Mouse (Mus musculus) embryonic facial prominence, embryonic 10.5 days (tissue): Measurements from ENCODE around the gene Dennd2c. TPM values are rescaled to one million over a fixed set of nuclear protein-coding genes. Genes with fewer than 3 reads are reported as not detected.
A peak's percentile ranks its signal among the peaks of the same experiment; 100 is the strongest.

Experiments used
- DNase-seq: peaks from one replicate; pipeline ENCODE4 v3.0.0-alpha.2; 2017; ENCODE audit warnings: low spot score
- H3K27ac ChIP-seq: fragments of 300-500 bp; sonication (generic); replicated peaks from 2 replicates; pipeline ENCODE4 v1.5.1; 2016; ENCODE audit warnings: mild to moderate bottlenecking
- H3K27me3 ChIP-seq: fragments of 300-500 bp; sonication (generic); replicated peaks from 2 replicates; pipeline ENCODE4 v1.6.1; 2016; ENCODE audit warnings: low read depth, mild to moderate bottlenecking; ENCODE audit not compliant: poor library complexity, severe bottlenecking
- H3K36me3 ChIP-seq: fragments of 300-500 bp; sonication (generic); replicated peaks from 2 replicates; pipeline ENCODE4 v1.6.1; 2016; ENCODE audit warnings: mild to moderate bottlenecking, moderate library complexity
- H3K4me1 ChIP-seq: fragments of 300-500 bp; sonication (generic); 2 replicates; pipeline ENCODE4 v1.6.1; 2016
- H3K4me3 ChIP-seq: fragments of 300-500 bp; sonication (generic); 2 replicates; pipeline ENCODE4 v1.5.1; 2016; ENCODE audit warnings: mild to moderate bottlenecking, moderate library complexity
- H3K9me3 ChIP-seq: fragments of 300-500 bp; sonication (generic); 2 replicates; pipeline ENCODE4 v1.6.1; 2016; ENCODE audit warnings: mild to moderate bottlenecking
- WGBS: fragments of 180-500 bp; shearing (Covaris S2); methylation state at CpG from one replicate; pipeline ENCODE4 v1.1.7; 2016; 5-methylcytosine and 5-hydroxymethylcytosine counted together
- polyA plus RNA-seq: library from polyadenylated mRNA; unstranded; fragments of >200 nt; fragmentation: Nextera tagmentation; extraction: Ambion mirVana; gene quantifications from 2 replicates; pipeline ENCODE4 v1.2.1, GENCODE M21; 2016

The Dennd2c gene
- polyA plus RNA-seq, 1 experiment from 2014 or later: 3.4 TPM

GRCm38 (mm10) chr3:103145791-103146190 is 43.4 kb downstream of the Dennd2c start:
- Histone ChIP-seq H3K4me1 (peaks cover 4% of the 10 kb centered on the region; the same call in 1 of the 2 replicates), H3K4me3 (no peak overlapping the region), H3K9me3 (no peaks in the 10 kb centered on the region), H3K27me3 (no peaks in the 10 kb centered on the region), H3K27ac (no peak overlapping the region), H3K36me3 (no peaks in the 10 kb centered on the region)
- no peak for DNase-seq
- 73% methylated on average over 4 of the region's 4 CpGs for WGBS

- DNase-seq: no peak
- Histone ChIP-seq H3K36me3 (no peaks in the 10 kb centered on the region), H3K27me3 (no peaks in the 10 kb centered on the region), H3K9me3 (no peaks in the 10 kb centered on the region), H3K4me1 (peaks cover 4% of the 10 kb centered on the region; the same call in 1 of the 2 replicates), H3K27ac (no peak overlapping the region), H3K4me3 (no peak overlapping the region)
- 65% methylated on average over 23 of the region's 23 CpGs for WGBS
Measured at GRCm38 (mm10) chr3:103146330-103147166, 44.1 kb downstream of the Dennd2c start.

GRCm38 (mm10) chr3:103147775-103148174 is 45.4 kb downstream of the Dennd2c start:
- H3K4me1 ChIP-seq: peaks cover 4% of the 10 kb centered on the region; the same call in 1 of the 2 replicates

GRCm38 (mm10) chr3:103148941-103149340 is 46.5 kb downstream of the Dennd2c start:
- H3K36me3 ChIP-seq: no peaks in the 10 kb centered on the region
- 84% methylated on average over 10 of the region's 10 CpGs for WGBS

More at GRCm38 (mm10) chr3:103147775-103148174, 45.4 kb downstream of the Dennd2c start:
- 86% methylated on average over 4 of the region's 4 CpGs for WGBS
- Histone ChIP-seq H3K36me3 (no peaks in the 10 kb centered on the region), H3K27ac (no peak overlapping the region), H3K27me3 (no peaks in the 10 kb centered on the region), H3K9me3 (no peaks in the 10 kb centered on the region), H3K4me3 (no peak overlapping the region)
- DNase-seq: no peak

GRCm38 (mm10) chr3:103153761-103154160 is 51.4 kb downstream of the Dennd2c start:
- Histone ChIP-seq H3K4me3 (no peak overlapping the region), H3K27ac (no peak overlapping the region), H3K27me3 (no peaks in the 10 kb centered on the region), H3K36me3 (no peaks in the 10 kb centered on the region), H3K9me3 (no peaks in the 10 kb centered on the region), H3K4me1 (no peaks in the 10 kb centered on the region)
- no peak for DNase-seq

More at GRCm38 (mm10) chr3:103148941-103149340, 46.5 kb downstream of the Dennd2c start:
- Histone ChIP-seq H3K9me3 (no peaks in the 10 kb centered on the region), H3K4me3 (no peak overlapping the region), H3K27me3 (no peaks in the 10 kb centered on the region), H3K4me1 (peaks cover 4% of the 10 kb centered on the region; the same call in 1 of the 2 replicates), H3K27ac (no peak overlapping the region)
- DNase-seq: no peak

- no peak overlapping the region for H3K27ac ChIP-seq
- no peak overlapping the region for H3K4me3 ChIP-seq
- WGBS: 68% methylated on average over 3 of the region's 3 CpGs
- no peaks in the 10 kb centered on the region for H3K27me3 ChIP-seq
- H3K36me3 ChIP-seq: no peaks in the 10 kb centered on the region
- DNase-seq: no peak
- H3K4me1 ChIP-seq: no peaks in the 10 kb centered on the region
- H3K9me3 ChIP-seq: no peaks in the 10 kb centered on the region
Measured at GRCm38 (mm10) chr3:103159232-103159900, 57.0 kb downstream of the Dennd2c start.

- H3K4me1 ChIP-seq: peaks cover 14% of the 10 kb centered on the region
- WGBS: 14% methylated on average over 4 of the region's 4 CpGs
- peaks cover 17% of the 10 kb centered on the region for H3K36me3 ChIP-seq
- H3K4me3 ChIP-seq: no peak overlapping the region
- H3K27ac ChIP-seq: no peak overlapping the region
- H3K9me3 ChIP-seq: no peaks in the 10 kb centered on the region
- no peaks in the 10 kb centered on the region for H3K27me3 ChIP-seq
- peak; percentile 82 for DNase-seq
Measured at GRCm38 (mm10) chr3:103169771-103170170, 67.4 kb downstream of the Dennd2c start.

- Histone ChIP-seq H3K36me3 (peaks cover 36% of the 10 kb centered on the region), H3K27me3 (no peaks in the 10 kb centered on the region), H3K27ac (peak within 1 kb of the TSS; percentile 94), H3K9me3 (no peaks in the 10 kb centered on the region), H3K4me3 (peak within 1 kb of the TSS; percentile 92), H3K4me1 (peaks cover 14% of the 10 kb centered on the region)
- under 1% methylated on average over 56 of the region's 56 CpGs for WGBS
- DNase-seq: peak; percentile 97
Measured at GRCm38 (mm10) chr3:103171505-103172267, 69.3 kb downstream of the Dennd2c start, which contains the start of gene Bcas2. Gene Bcas2 (plus strand): TSS chr3:103171655.

- Histone ChIP-seq H3K27me3 (no peaks in the 10 kb centered on the region), H3K27ac (no peak overlapping the region)
Measured at GRCm38 (mm10) chr3:103172615-103173014, 70.2 kb downstream of the Dennd2c start.

GRCm38 (mm10) chr3:103176740-103177139 is 74.3 kb downstream of the Dennd2c start:
- no peak overlapping the region for H3K4me3 ChIP-seq
- peaks cover 72% of the 10 kb centered on the region for H3K36me3 ChIP-seq

More at GRCm38 (mm10) chr3:103172615-103173014, 70.2 kb downstream of the Dennd2c start:
- Histone ChIP-seq H3K4me1 (peaks cover 14% of the 10 kb centered on the region), H3K36me3 (peaks cover 46% of the 10 kb centered on the region), H3K9me3 (no peaks in the 10 kb centered on the region), H3K4me3 (peak overlapping the region; percentile 92)
- 71% methylated on average over 5 of the region's 5 CpGs for WGBS
- DNase-seq: no peak

GRCm38 (mm10) chr3:103179527-103179926 is 77.1 kb downstream of the Dennd2c start:
- Histone ChIP-seq H3K36me3 (peaks cover 57% of the 10 kb centered on the region), H3K27ac (no peak overlapping the region), H3K27me3 (no peaks in the 10 kb centered on the region), H3K9me3 (no peaks in the 10 kb centered on the region), H3K4me1 (no peaks in the 10 kb centered on the region), H3K4me3 (no peak overlapping the region)
- DNase-seq: no peak
- WGBS: 95% methylated on average over 9 of the region's 9 CpGs

More at GRCm38 (mm10) chr3:103176740-103177139, 74.3 kb downstream of the Dennd2c start:
- Histone ChIP-seq H3K27ac (no peak overlapping the region), H3K4me1 (peaks cover 8% of the 10 kb centered on the region), H3K9me3 (no peaks in the 10 kb centered on the region), H3K27me3 (no peaks in the 10 kb centered on the region)
- whole genome bisulfite sequencing: 92% methylated on average over 4 of the region's 4 CpGs
- no peak for DNase-seq

GRCm38 (mm10) chr3:103181171-103181570 is 78.8 kb downstream of the Dennd2c start:
- Histone ChIP-seq H3K27ac (no peak overlapping the region), H3K4me1 (no peaks in the 10 kb centered on the region), H3K4me3 (no peak overlapping the region), H3K36me3 (peaks cover 41% of the 10 kb centered on the region), H3K9me3 (no peaks in the 10 kb centered on the region), H3K27me3 (no peaks in the 10 kb centered on the region)
- no peak for DNase-seq
- WGBS: 58% methylated on average over 4 of the region's 4 CpGs
